Mouse (Mus musculus): ENCODE results near the gene Tmem123. TPM values are rescaled to one million over a fixed set of nuclear protein-coding genes. Genes with fewer than 3 reads are reported as not detected.
A peak's percentile ranks its signal among the peaks of the same experiment; 100 is the strongest.

The Tmem123 gene
- polyA plus RNA-seq, 1 experiment, result 21.4 TPM

GRCm38 (mm10) chr9:7749537-7749936 lies 14.3 kb upstream of the Tmem123 start:
- WGBS, result 50% methylated on average over 4 of the region's 4 CpGs
- Histone ChIP-seq H3K4me3 (replicated peaks; ENCODE audit: insufficient read depth, low read depth, low read length) (no peak overlapping the region), H3K4me1 (ENCODE audit: control insufficient read depth, insufficient read depth, low read length) (no peaks in the 10 kb centered on the region), H3K27me3 (ENCODE audit: control insufficient read depth, insufficient read depth, low read length) (no peaks in the 10 kb centered on the region), H3K27ac (ENCODE audit: insufficient read depth, low read length) (no peak overlapping the region)
- no peak for DNase-seq
- no peak for TF ChIP-seq CTCF (IDR thresholded peaks at IDR 0.05; ENCODE audit: borderline replicate concordance, insufficient read depth, low read depth, low read length)
- no peak for TF ChIP-seq POLR2A (IDR thresholded peaks at IDR 0.05; ENCODE audit: borderline replicate concordance, insufficient read depth, low read length)

- H3K4me3 ChIP-seq (replicated peaks; ENCODE audit: insufficient read depth, low read depth, low read length), result no peak overlapping the region
- no peaks in the 10 kb centered on the region for H3K4me1 ChIP-seq (ENCODE audit: control insufficient read depth, insufficient read depth, low read length)
- H3K27ac ChIP-seq (ENCODE audit: insufficient read depth, low read length), result no peak overlapping the region
- DNase-seq, result no peak
- no peak for TF ChIP-seq POLR2A (IDR thresholded peaks at IDR 0.05; ENCODE audit: borderline replicate concordance, insufficient read depth, low read length)
- TF ChIP-seq CTCF (IDR thresholded peaks at IDR 0.05; ENCODE audit: borderline replicate concordance, insufficient read depth, low read depth, low read length), result no peak
- WGBS, result 83% methylated on average over 2 of the region's 2 CpGs
- no peaks in the 10 kb centered on the region for H3K27me3 ChIP-seq (ENCODE audit: control insufficient read depth, insufficient read depth, low read length)
Observed at GRCm38 (mm10) chr9:7755889-7756423, 7.9 kb upstream of the Tmem123 start.

- Histone ChIP-seq H3K4me3 (replicated peaks; ENCODE audit: insufficient read depth, low read depth, low read length) (no peak overlapping the region), H3K27ac (ENCODE audit: insufficient read depth, low read length) (no peak overlapping the region), H3K4me1 (ENCODE audit: control insufficient read depth, insufficient read depth, low read length) (0 out of 2 replicates have a peak, but pooled peaks cover 2% of the 10 kb centered on the region), H3K27me3 (ENCODE audit: control insufficient read depth, insufficient read depth, low read length) (no peaks in the 10 kb centered on the region)
- peak; percentile 36 to 48 for DNase-seq
- WGBS, result 32% methylated on average over 17 of the region's 17 CpGs
- TF ChIP-seq CTCF (IDR thresholded peaks at IDR 0.05; ENCODE audit: borderline replicate concordance, insufficient read depth, low read depth, low read length) (no peak), POLR2A (IDR thresholded peaks at IDR 0.05; ENCODE audit: borderline replicate concordance, insufficient read depth, low read length) (no peak)
Observed at GRCm38 (mm10) chr9:7761906-7762455, 1.9 kb upstream of the Tmem123 start.

- H3K27me3 ChIP-seq (ENCODE audit: control insufficient read depth, insufficient read depth, low read length), result no peaks in the 10 kb centered on the region
- H3K4me3 ChIP-seq (replicated peaks; ENCODE audit: insufficient read depth, low read depth, low read length), result no peak overlapping the region
- WGBS, result 84% methylated on average over 3 of the region's 3 CpGs
- 0 out of 2 replicates have a peak, but pooled peaks cover 2% of the 10 kb centered on the region for H3K4me1 ChIP-seq (ENCODE audit: control insufficient read depth, insufficient read depth, low read length)
- DNase-seq, result no peak
- no peak for TF ChIP-seq POLR2A (IDR thresholded peaks at IDR 0.05; ENCODE audit: borderline replicate concordance, insufficient read depth, low read length)
- TF ChIP-seq CTCF (IDR thresholded peaks at IDR 0.05; ENCODE audit: borderline replicate concordance, insufficient read depth, low read depth, low read length), result no peak
- H3K27ac ChIP-seq (ENCODE audit: insufficient read depth, low read length), result no peak overlapping the region
Observed at GRCm38 (mm10) chr9:7762741-7763140, 1.1 kb upstream of the Tmem123 start.

- peak overlapping the region; percentile 59 for H3K4me3 ChIP-seq (replicated peaks; ENCODE audit: insufficient read depth, low read depth, low read length)
- H3K4me1 ChIP-seq (ENCODE audit: control insufficient read depth, insufficient read depth, low read length), result 0 out of 2 replicates have a peak, but pooled peaks cover 2% of the 10 kb centered on the region
- DNase-seq, result no peak
- H3K27me3 ChIP-seq (ENCODE audit: control insufficient read depth, insufficient read depth, low read length), result no peaks in the 10 kb centered on the region
- 0 out of 2 replicates have a peak overlapping the region, but pooled peaks have one; percentile 8 for H3K27ac ChIP-seq (ENCODE audit: insufficient read depth, low read length)
- TF ChIP-seq POLR2A (IDR thresholded peaks at IDR 0.05; ENCODE audit: borderline replicate concordance, insufficient read depth, low read length), result no peak
- no peak for TF ChIP-seq CTCF (IDR thresholded peaks at IDR 0.05; ENCODE audit: borderline replicate concordance, insufficient read depth, low read depth, low read length)
- under 1% methylated on average over 14 of the region's 14 CpGs for whole genome bisulfite sequencing
Observed at GRCm38 (mm10) chr9:7764463-7764871, 626 bp downstream of the Tmem123 start.

GRCm38 (mm10) chr9:7765236-7765635 lies 1.4 kb downstream of the Tmem123 start:
- 0 out of 2 replicates have a peak, but pooled peaks cover 2% of the 10 kb centered on the region for H3K4me1 ChIP-seq (ENCODE audit: control insufficient read depth, insufficient read depth, low read length)
- no peak overlapping the region for H3K27ac ChIP-seq (ENCODE audit: insufficient read depth, low read length)
- H3K4me3 ChIP-seq (replicated peaks; ENCODE audit: insufficient read depth, low read depth, low read length), result no peak overlapping the region
- no peak for DNase-seq
- H3K27me3 ChIP-seq (ENCODE audit: control insufficient read depth, insufficient read depth, low read length), result no peaks in the 10 kb centered on the region
- TF ChIP-seq CTCF (IDR thresholded peaks at IDR 0.05; ENCODE audit: borderline replicate concordance, insufficient read depth, low read depth, low read length) (no peak), POLR2A (IDR thresholded peaks at IDR 0.05; ENCODE audit: borderline replicate concordance, insufficient read depth, low read length) (no peak)
- WGBS, result 70% methylated on average over 3 of the region's 3 CpGs

- no peak for TF ChIP-seq POLR2A (IDR thresholded peaks at IDR 0.05; ENCODE audit: borderline replicate concordance, insufficient read depth, low read length)
- no peak for TF ChIP-seq CTCF (IDR thresholded peaks at IDR 0.05; ENCODE audit: borderline replicate concordance, insufficient read depth, low read depth, low read length)
- H3K27me3 ChIP-seq (ENCODE audit: control insufficient read depth, insufficient read depth, low read length), result no peaks in the 10 kb centered on the region
- DNase-seq, result no peak
- H3K4me3 ChIP-seq (replicated peaks; ENCODE audit: insufficient read depth, low read depth, low read length), result no peak overlapping the region
- 64% methylated on average over 3 of the region's 3 CpGs for WGBS
- H3K4me1 ChIP-seq (ENCODE audit: control insufficient read depth, insufficient read depth, low read length), result 0 out of 2 replicates have a peak, but pooled peaks cover 2% of the 10 kb centered on the region
- no peak overlapping the region for H3K27ac ChIP-seq (ENCODE audit: insufficient read depth, low read length)
Observed at GRCm38 (mm10) chr9:7766582-7766981, 2.7 kb downstream of the Tmem123 start.

- no peak for DNase-seq
- 43% methylated on average over 2 of the region's 2 CpGs for WGBS
- H3K27me3 ChIP-seq (ENCODE audit: control insufficient read depth, insufficient read depth, low read length), result no peaks in the 10 kb centered on the region
- H3K4me1 ChIP-seq (ENCODE audit: control insufficient read depth, insufficient read depth, low read length), result no peaks in the 10 kb centered on the region
- H3K27ac ChIP-seq (ENCODE audit: insufficient read depth, low read length), result no peak overlapping the region
- no peak for TF ChIP-seq POLR2A (IDR thresholded peaks at IDR 0.05; ENCODE audit: borderline replicate concordance, insufficient read depth, low read length)
- TF ChIP-seq CTCF (IDR thresholded peaks at IDR 0.05; ENCODE audit: borderline replicate concordance, insufficient read depth, low read depth, low read length), result no peak
- no peak overlapping the region for H3K4me3 ChIP-seq (replicated peaks; ENCODE audit: insufficient read depth, low read depth, low read length)
Observed at GRCm38 (mm10) chr9:7767526-7767925, 3.7 kb downstream of the Tmem123 start.

All from cerebellum, adult 2 months (tissue).